Mouse (Mus musculus): ENCODE results near the gene Ap3b2. TPM values are rescaled to one million over a fixed set of nuclear protein-coding genes. Genes with fewer than 3 reads are reported as not detected.

The Ap3b2 gene
- polyA plus RNA-seq, 1 experiment, result not detected

DNA sequence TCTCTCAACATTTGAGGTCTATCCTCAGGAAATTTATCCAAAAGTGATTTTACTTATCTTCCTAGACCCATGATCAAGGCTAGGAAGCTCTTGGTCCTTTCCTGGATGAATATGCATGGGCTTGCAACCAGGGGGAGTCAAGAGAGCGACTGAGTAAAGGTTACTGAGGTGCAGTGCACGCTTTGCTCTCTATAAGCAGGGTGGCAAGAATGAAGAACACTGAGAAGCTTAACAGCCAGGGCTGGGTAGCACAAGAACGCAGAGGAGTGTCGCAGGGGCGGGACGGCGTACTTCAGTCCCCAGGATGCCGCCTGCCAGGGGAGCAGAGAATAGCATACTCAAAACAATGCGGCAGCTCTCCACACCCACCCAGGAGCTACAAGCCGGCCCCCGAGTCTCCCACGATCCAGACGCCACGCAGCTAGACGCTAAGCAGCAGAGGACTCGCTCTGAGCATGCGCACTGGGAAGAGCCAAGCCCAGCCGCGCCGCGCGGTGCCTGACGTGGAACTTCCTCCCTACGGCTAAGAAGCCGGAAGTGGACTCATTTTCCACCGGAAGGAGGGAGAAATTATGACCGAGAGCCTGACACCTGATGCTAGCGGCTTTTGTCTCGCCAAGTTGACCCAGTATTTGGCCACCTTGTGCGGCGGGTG, 29.4 kb upstream of the Ap3b2 start:
- Histone ChIP-seq H3K4me3 (ENCODE audit: insufficient read depth, low read length) (peak overlapping the region; percentile 82), H3K27ac (ENCODE audit: insufficient read depth, low read length) (peak overlapping the region; percentile 59), H3K4me1 (ENCODE audit: control insufficient read depth, insufficient read depth, low read length) (peaks cover 2% of the 10 kb centered on the region; the same call in 1 of the 2 replicates)
- TF ChIP-seq CTCF (IDR thresholded peaks at IDR 0.05; ENCODE audit: borderline replicate concordance, insufficient read depth, low read length), result no peak
- TF ChIP-seq POLR2A (IDR thresholded peaks at IDR 0.05; ENCODE audit: low read depth, low read length), result peak; percentile 98

DNA sequence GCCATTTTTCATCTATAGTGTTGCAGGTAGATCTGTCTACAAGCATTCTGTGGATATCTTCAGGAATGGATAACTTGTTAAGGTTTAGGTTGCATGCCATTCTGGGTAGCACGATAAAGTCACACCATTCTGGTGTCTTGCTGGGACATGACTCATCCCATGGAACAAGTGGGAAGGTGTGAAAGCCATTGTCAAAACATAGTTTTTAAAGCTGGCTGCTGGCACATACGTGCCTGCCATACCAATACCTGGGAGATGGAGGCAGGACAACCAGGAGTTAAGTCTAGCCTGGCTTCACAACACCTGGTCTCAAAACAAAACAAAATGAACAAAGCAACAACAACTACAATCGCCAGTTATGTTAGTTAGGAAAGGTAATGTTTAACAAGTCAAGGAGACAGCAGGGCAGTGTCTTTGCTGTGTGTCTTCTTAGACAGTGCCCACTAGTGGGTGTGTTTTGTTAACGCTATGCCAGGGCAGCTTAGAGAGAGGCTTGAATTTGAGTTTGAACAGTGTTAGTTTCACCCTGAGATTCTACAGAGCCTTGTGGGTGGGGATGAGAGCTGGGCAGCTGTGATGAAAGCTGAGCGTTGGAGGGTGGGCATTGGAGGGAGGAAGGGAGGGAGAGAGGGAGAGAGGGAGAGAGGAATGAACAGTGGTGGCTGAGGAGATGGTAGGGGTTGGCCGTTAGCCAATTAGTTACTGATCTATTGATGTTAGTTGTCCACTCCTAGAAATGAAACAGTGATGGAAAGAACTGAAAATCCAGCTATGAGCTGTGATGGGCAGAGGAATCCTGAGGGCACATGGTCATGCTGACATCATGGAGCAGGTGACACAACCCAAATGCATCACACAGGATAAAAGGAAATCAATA, 22.7 kb upstream of the Ap3b2 start:
- no peak overlapping the region for H3K4me3 ChIP-seq (ENCODE audit: insufficient read depth, low read length)
- H3K4me1 ChIP-seq (ENCODE audit: control insufficient read depth, insufficient read depth, low read length), result no peaks in the 10 kb centered on the region
- TF ChIP-seq POLR2A (IDR thresholded peaks at IDR 0.05; ENCODE audit: low read depth, low read length), result no peak
- no peak for TF ChIP-seq CTCF (IDR thresholded peaks at IDR 0.05; ENCODE audit: borderline replicate concordance, insufficient read depth, low read length)
- no peak overlapping the region for H3K27ac ChIP-seq (ENCODE audit: insufficient read depth, low read length)

DNA sequence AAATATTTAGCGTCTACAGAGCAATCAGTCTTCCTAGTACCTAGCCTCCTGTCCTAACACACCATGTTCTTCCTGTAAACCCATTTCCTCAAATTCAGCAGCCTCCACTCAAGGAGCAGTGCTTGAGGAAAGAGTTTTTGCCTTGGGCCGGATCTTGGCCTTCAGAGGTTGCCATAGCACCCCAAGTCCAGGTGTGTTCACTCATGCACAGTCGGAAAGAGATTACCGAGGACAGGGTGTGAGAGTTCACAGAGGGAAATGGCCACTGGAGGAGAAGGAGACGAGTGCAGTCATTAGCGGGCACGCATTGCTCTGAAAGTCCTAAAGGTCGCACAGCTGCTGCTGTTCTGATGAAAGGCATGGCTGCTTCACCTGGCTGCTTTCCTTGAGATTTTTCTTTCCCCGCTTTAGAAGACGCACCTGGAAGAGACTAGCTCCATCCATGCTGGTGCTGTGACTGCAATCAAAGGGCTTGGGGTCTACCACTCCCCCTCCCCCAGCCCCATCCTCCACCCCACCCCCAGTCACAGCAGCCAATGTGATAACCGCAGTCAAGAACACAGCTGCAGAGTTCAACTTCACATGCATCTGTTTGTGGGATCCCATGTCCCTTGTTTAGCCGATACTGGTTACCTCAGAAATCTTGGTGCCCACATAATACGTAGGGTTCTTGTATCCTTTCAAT, 21.3 kb upstream of the Ap3b2 start:
- no peak overlapping the region for H3K27ac ChIP-seq (ENCODE audit: insufficient read depth, low read length)
- H3K4me1 ChIP-seq (ENCODE audit: control insufficient read depth, insufficient read depth, low read length), result no peaks in the 10 kb centered on the region
- no peak for TF ChIP-seq POLR2A (IDR thresholded peaks at IDR 0.05; ENCODE audit: low read depth, low read length)
- TF ChIP-seq CTCF (IDR thresholded peaks at IDR 0.05; ENCODE audit: borderline replicate concordance, insufficient read depth, low read length), result no peak
- no peak overlapping the region for H3K4me3 ChIP-seq (ENCODE audit: insufficient read depth, low read length)

DNA sequence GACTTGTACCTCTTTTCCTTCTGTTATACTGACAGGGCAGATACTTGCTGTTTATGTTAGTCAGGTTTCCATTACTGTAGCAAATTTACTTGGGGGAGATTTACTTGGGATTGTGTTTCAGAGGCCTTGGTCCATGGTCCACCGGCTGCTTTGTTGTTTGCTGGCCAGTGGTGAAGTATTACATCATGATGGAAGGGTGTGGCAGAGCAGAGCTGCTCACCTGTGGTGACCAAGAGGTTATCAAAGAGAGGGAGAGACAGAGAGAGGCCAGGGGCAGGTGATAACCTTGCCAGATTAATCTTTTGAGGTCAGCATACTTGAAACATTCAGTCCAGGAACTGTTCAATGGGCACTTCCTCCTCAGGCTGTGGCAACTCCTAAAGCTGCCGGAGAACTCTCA, 7.3 kb upstream of the Ap3b2 start:
- no peak overlapping the region for H3K4me3 ChIP-seq (ENCODE audit: insufficient read depth, low read length)
- no peak overlapping the region for H3K27ac ChIP-seq (ENCODE audit: insufficient read depth, low read length)
- TF ChIP-seq CTCF (IDR thresholded peaks at IDR 0.05; ENCODE audit: borderline replicate concordance, insufficient read depth, low read length), result no peak
- TF ChIP-seq POLR2A (IDR thresholded peaks at IDR 0.05; ENCODE audit: low read depth, low read length), result no peak
- no peaks in the 10 kb centered on the region for H3K4me1 ChIP-seq (ENCODE audit: control insufficient read depth, insufficient read depth, low read length)

DNA sequence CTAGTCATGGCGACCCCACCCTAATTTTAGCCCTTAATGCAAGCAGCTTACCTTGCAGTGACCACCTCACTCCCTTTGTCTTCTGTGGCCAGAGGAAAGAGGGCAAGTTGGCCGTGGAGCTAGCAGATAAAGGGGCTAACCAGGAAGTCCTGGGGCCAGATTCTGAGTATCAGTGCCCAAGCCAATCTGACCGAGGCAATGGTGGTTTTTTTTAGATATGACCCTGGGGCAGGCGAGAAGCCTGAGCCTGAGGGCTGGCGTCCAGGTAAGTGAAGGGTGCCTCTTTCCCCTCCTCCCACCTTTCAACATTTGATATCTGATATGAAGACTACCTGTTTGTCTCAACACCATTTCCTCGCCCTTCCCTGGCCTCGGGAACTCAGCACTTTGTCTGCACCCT, 4.5 kb upstream of the Ap3b2 start, which contains the start of gene BC048679:
BC048679 (minus strand) TSS at position 101 of the 400 bp plus-strand sequence.
- Histone ChIP-seq H3K27ac (ENCODE audit: insufficient read depth, low read length) (no peak within 1 kb of the TSS), H3K4me1 (ENCODE audit: control insufficient read depth, insufficient read depth, low read length) (no peaks in the 10 kb centered on the region), H3K4me3 (ENCODE audit: insufficient read depth, low read length) (no peak within 1 kb of the TSS)
- TF ChIP-seq CTCF (IDR thresholded peaks at IDR 0.05; ENCODE audit: borderline replicate concordance, insufficient read depth, low read length) (no peak), POLR2A (IDR thresholded peaks at IDR 0.05; ENCODE audit: low read depth, low read length) (no peak)

DNA sequence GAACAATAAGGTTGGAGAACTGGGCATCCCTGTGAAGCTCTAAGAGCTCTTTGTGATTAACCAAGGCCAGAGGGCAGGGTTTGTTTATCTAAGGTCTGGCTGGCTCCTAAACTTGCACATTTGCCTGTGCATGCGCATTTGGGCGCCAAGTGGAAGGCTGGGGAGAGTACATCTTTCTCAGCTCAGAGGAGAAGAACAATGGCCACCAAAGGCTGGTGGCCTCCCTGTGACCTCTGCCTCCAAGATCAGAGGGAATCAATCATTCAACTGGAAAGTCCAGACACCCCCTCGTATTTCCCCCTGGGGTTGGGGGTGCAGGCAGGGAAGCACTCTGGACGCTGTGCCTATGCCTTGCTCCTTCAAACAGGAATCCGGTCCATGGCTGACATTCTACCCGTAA, 3.4 kb upstream of the Ap3b2 start:
- Histone ChIP-seq H3K4me3 (ENCODE audit: insufficient read depth, low read length) (no peak overlapping the region), H3K27ac (ENCODE audit: insufficient read depth, low read length) (no peak overlapping the region)
- TF ChIP-seq POLR2A (IDR thresholded peaks at IDR 0.05; ENCODE audit: low read depth, low read length) (no peak), CTCF (IDR thresholded peaks at IDR 0.05; ENCODE audit: borderline replicate concordance, insufficient read depth, low read length) (no peak)

DNA sequence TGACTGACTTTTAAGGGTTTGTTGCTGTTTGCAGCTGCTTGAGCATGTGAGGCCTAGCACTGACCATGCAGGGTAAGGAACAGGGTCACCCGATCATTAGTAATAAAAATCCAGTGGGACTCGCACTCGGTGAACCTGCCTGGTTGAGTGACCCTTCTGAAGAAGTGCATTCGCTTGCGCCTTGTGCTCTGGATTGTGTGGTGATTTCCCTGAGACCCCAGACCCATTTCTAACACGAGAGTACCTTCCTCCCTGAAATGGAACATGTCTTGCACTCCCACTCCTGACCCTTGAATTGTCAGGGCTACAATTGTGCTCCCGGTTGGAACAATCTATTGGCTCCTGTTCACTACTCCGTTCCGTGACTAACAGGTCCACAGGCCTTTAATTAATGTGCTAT, 1.1 kb downstream of the Ap3b2 start:
- Histone ChIP-seq H3K4me1 (ENCODE audit: control insufficient read depth, insufficient read depth, low read length) (no peaks in the 10 kb centered on the region), H3K4me3 (ENCODE audit: insufficient read depth, low read length) (no peak overlapping the region), H3K27ac (ENCODE audit: insufficient read depth, low read length) (no peak overlapping the region)
- TF ChIP-seq CTCF (IDR thresholded peaks at IDR 0.05; ENCODE audit: borderline replicate concordance, insufficient read depth, low read length), result no peak
- no peak for TF ChIP-seq POLR2A (IDR thresholded peaks at IDR 0.05; ENCODE audit: low read depth, low read length)

More for the DNA sequence above, 3.4 kb upstream of the Ap3b2 start:
- H3K4me1 ChIP-seq (ENCODE audit: control insufficient read depth, insufficient read depth, low read length), result no peaks in the 10 kb centered on the region

DNA sequence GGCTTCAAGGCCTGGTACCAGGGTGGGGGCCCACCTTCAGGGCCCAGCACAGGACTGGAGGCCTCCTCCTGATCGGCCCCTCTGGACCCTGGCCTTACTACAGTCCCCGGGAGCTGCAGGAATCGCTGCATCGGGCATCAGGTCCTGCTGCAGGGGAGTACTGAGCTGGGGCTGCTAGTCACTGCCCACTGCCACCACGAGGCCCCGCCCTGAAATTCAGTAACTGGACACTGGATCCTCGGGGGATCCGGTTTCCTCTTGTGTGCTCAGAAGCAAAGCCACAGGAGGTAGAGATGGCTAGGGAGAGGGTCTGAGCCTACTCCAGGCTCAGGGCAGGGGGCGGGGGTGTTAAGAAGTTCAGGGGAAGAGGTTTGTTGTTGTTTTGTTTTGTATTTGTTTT, 4.1 kb downstream of the Ap3b2 start:
- Histone ChIP-seq H3K27ac (ENCODE audit: insufficient read depth, low read length) (no peak overlapping the region), H3K4me1 (ENCODE audit: control insufficient read depth, insufficient read depth, low read length) (no peaks in the 10 kb centered on the region), H3K4me3 (ENCODE audit: insufficient read depth, low read length) (no peak overlapping the region)
- TF ChIP-seq POLR2A (IDR thresholded peaks at IDR 0.05; ENCODE audit: low read depth, low read length), result no peak

DNA sequence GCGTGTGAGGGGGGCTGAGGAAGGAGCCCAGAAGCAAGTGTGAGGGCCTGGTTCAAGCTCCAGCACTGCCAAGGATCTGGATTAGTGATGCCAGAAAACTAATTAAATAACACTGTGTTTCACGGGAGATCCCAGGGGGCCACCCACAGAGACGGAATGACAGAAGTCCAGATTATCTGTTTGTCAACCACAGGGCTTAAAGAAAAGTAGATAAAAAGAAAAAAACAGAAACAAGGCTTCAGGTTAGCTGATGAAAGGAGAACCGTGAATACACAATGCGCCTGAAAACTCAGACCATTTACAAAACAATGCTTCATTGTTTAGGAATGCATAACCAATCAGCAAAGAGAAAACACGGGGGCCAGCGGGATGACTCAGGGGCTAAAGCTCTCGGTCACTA, 12.9 kb downstream of the Ap3b2 start:
- no peak overlapping the region for H3K27ac ChIP-seq (ENCODE audit: insufficient read depth, low read length)
- H3K4me1 ChIP-seq (ENCODE audit: control insufficient read depth, insufficient read depth, low read length), result no peaks in the 10 kb centered on the region
- no peak overlapping the region for H3K4me3 ChIP-seq (ENCODE audit: insufficient read depth, low read length)
- TF ChIP-seq POLR2A (IDR thresholded peaks at IDR 0.05; ENCODE audit: low read depth, low read length), result no peak
- no peak for TF ChIP-seq CTCF (IDR thresholded peaks at IDR 0.05; ENCODE audit: borderline replicate concordance, insufficient read depth, low read length)

Measured in embryonic fibroblast, embryonic 13.5 days (primary cell).